Mouse (Mus musculus) layer of hippocampus, adult 11-12 months (tissue): Measurements from ENCODE around the gene Copz1.

ENCODE experiments used
- DNase-seq: peaks from one replicate; pipeline ENCODE4 v3.0.0; 2022; ENCODE audit warnings: low spot score

Gene Copz1

DNA sequence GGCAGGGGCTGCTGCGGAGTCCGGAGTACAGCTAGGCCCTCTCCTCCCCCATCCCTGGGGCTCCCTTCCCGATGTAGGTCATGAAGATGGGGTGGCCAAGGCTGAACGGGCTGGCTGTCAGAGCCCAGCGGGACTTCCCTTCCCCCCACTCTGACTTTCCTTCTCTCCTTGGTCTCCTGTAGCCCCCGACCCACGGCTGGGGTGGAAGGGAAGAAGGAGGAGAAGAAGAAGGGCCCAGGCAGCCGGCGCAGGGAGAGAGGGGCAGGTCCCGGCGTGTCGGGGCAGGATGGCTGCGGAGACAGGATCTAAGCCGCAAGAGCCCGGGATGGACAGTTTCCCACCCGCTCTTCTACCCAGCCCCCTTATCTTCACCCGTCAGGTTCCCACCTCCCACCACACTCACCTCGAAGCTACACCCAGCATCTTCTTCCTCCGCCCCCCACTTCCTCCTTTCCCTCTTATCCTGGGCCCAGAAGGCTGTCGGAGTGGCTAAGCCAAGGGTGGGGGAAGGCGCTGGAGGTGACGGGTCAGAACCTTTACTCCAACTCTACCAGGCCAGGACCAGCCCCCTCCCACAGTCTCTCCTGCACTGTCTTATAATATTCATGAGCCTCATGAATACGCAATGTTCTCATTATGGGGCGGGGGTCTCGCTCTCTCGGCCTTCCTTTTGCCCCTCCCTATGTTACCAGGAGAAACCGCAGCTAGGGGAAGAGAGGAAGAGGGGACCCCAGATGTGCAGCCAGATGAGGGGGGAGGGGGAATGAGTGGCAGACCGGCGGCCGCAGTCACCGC is 66.8 kb downstream of the Copz1 start:
- peak; percentile 17 for DNase-seq

DNA sequence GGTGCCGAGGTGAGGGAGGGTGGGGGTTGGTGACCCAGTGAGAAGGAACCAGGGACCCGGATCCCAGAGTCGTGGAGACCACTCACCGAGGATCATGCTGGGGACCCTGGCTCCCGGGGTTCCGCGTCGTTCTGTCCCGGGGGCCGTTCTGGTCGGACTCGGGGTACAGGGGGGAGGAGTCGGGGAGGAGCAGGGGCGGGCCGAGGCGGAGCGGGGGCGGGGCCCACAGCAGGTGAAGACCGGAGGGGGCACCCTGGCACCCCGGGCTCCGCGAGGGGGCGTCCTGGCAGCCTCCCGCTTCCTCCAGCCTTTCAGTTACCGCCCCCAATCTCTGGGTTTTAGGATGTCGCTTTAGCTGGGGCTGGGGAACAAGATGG is 67.4 kb downstream of the Copz1 start, which contains the start of gene Zfp385a:
Gene Zfp385a, minus strand, starts transcription at position 133 of the 377 bp plus-strand sequence.
- DNase-seq: peak; percentile 77

DNA sequence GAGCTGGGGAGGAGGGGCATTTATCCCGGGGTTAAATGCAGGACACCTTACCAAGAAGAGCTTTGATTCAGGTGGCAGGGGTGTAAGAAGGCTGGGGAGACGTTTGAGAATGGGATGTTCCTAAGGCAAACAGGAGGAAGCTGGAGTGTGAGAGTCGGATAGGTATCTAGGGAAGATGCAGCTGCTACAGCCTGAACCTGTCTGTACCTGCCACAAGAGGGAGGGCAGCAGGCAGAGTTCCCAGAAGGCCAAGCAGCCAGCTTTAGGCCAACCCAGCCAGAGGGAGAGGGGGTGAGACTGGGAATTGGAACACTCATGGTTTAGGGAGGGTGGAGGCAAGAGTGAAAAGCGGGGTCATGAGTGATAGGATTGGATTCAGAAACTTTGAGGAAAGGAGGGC is 68.3 kb downstream of the Copz1 start:
- DNase-seq: no peak

- DNase-seq: no peak
Observed at GRCm38 (mm10) chr15:103341547-103341946, 69.0 kb downstream of the Copz1 start.

GRCm38 (mm10) chr15:103342415-103342814 is 69.9 kb downstream of the Copz1 start:
- DNase-seq: peak; percentile 85

- DNase-seq: no peak
Observed at GRCm38 (mm10) chr15:103343008-103343407, 70.5 kb downstream of the Copz1 start.

DNA sequence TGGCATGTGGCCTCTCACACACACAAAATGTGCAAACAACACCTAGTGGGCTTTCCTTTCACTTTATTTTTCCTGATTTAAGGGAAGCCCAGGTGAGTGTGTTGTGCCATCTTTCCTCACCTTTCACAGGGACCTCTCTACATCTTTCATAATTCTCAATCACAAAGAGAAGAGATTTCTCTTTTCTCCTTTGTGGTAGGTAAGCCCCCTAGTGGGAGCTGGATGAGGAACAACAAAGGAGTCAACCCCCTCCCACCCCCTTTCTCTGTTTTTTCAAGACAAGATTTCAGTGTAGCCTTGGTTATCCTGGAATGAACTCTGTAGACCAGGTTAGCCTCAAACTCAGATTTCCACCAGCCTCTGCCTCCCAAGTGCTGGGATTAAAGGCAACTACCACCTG is 71.0 kb downstream of the Copz1 start:
- no peak for DNase-seq

GRCm38 (mm10) chr15:103345789-103346188 is 73.3 kb downstream of the Copz1 start:
- no peak for DNase-seq

- peak; percentile 68 for DNase-seq
Observed at GRCm38 (mm10) chr15:103347275-103347684, 74.8 kb downstream of the Copz1 start.
